Mouse (Mus musculus): ENCODE results near the gene Olfr721-ps1. TPM values are rescaled to one million over a fixed set of nuclear protein-coding genes. Genes with fewer than 3 reads are reported as not detected.

Gene Olfr721-ps1
- not detected in 2 replicates for polyA plus RNA-seq (2012; ENCODE audit: insufficient read depth, low replicate concordance)

- Histone ChIP-seq H3K27me3 (replicated peaks) (no peaks in the 10 kb centered on the region), H3K4me1 (no peaks in the 10 kb centered on the region), H3K9me3 (no peaks in the 10 kb centered on the region), H3K4me3 (replicated peaks) (no peak within 1 kb of the TSS), H3K36me3 (replicated peaks; ENCODE audit: low read length) (no peaks in the 10 kb centered on the region)
- no peak for TF ChIP-seq FLI1 (IDR thresholded peaks at IDR 0.05; ENCODE audit: low read length)
- TF ChIP-seq GATA1 (IDR thresholded peaks at IDR 0.05; ENCODE audit: borderline replicate concordance, low read length): no peak
Observed at GRCm38 (mm10) chr14:14400998-14401397, at the start of gene Olfr721-ps1. Olfr721-ps1 (plus strand) TSS chr14:14401298.

GRCm38 (mm10) chr14:14351721-14352590 is 49.1 kb upstream of the Olfr721-ps1 start:
- no peaks in the 10 kb centered on the region for H3K27me3 ChIP-seq (replicated peaks)
- no peak for TF ChIP-seq FLI1 (IDR thresholded peaks at IDR 0.05; ENCODE audit: low read length)
- no peak for TF ChIP-seq GATA1 (IDR thresholded peaks at IDR 0.05; ENCODE audit: borderline replicate concordance, low read length)
- H3K4me3 ChIP-seq (replicated peaks): peak overlapping the region; percentile 71
- peaks cover 39% of the 10 kb centered on the region for H3K36me3 ChIP-seq (replicated peaks; ENCODE audit: low read length)
- peaks cover 9% of the 10 kb centered on the region; the same call in 1 of the 2 replicates for H3K4me1 ChIP-seq
- peaks cover 79% of the 10 kb centered on the region for H3K9me3 ChIP-seq

GRCm38 (mm10) chr14:14352606-14353005 is 48.5 kb upstream of the Olfr721-ps1 start:
- no peak for TF ChIP-seq GATA1 (IDR thresholded peaks at IDR 0.05; ENCODE audit: borderline replicate concordance, low read length)
- TF ChIP-seq FLI1 (IDR thresholded peaks at IDR 0.05; ENCODE audit: low read length): no peak
- Histone ChIP-seq H3K4me3 (replicated peaks) (no peak overlapping the region), H3K27me3 (replicated peaks) (no peaks in the 10 kb centered on the region), H3K4me1 (peaks cover 9% of the 10 kb centered on the region; the same call in 1 of the 2 replicates), H3K36me3 (replicated peaks; ENCODE audit: low read length) (peaks cover 39% of the 10 kb centered on the region), H3K9me3 (peaks cover 73% of the 10 kb centered on the region)

GRCm38 (mm10) chr14:14353081-14353732 is 47.9 kb upstream of the Olfr721-ps1 start:
- no peaks in the 10 kb centered on the region for H3K27me3 ChIP-seq (replicated peaks)
- H3K4me3 ChIP-seq (replicated peaks): no peak overlapping the region
- peaks cover 67% of the 10 kb centered on the region for H3K9me3 ChIP-seq
- H3K36me3 ChIP-seq (replicated peaks; ENCODE audit: low read length): peaks cover 33% of the 10 kb centered on the region
- TF ChIP-seq FLI1 (IDR thresholded peaks at IDR 0.05; ENCODE audit: low read length): no peak
- TF ChIP-seq GATA1 (IDR thresholded peaks at IDR 0.05; ENCODE audit: borderline replicate concordance, low read length): no peak
- H3K4me1 ChIP-seq: peaks cover 9% of the 10 kb centered on the region; the same call in 1 of the 2 replicates

- Histone ChIP-seq H3K4me3 (replicated peaks) (peak overlapping the region; percentile 57), H3K4me1 (peaks cover 9% of the 10 kb centered on the region; the same call in 1 of the 2 replicates), H3K9me3 (peaks cover 60% of the 10 kb centered on the region), H3K36me3 (replicated peaks; ENCODE audit: low read length) (peaks cover 29% of the 10 kb centered on the region), H3K27me3 (replicated peaks) (no peaks in the 10 kb centered on the region)
- TF ChIP-seq FLI1 (IDR thresholded peaks at IDR 0.05; ENCODE audit: low read length) (no peak), GATA1 (IDR thresholded peaks at IDR 0.05; ENCODE audit: borderline replicate concordance, low read length) (no peak)
Observed at GRCm38 (mm10) chr14:14353740-14354510, 47.2 kb upstream of the Olfr721-ps1 start.

GRCm38 (mm10) chr14:14354511-14355359 is 46.4 kb upstream of the Olfr721-ps1 start:
- H3K4me1 ChIP-seq: peaks cover 9% of the 10 kb centered on the region; the same call in 1 of the 2 replicates
- H3K27me3 ChIP-seq (replicated peaks): no peaks in the 10 kb centered on the region
- no peak for TF ChIP-seq GATA1 (IDR thresholded peaks at IDR 0.05; ENCODE audit: borderline replicate concordance, low read length)
- TF ChIP-seq FLI1 (IDR thresholded peaks at IDR 0.05; ENCODE audit: low read length): no peak
- H3K36me3 ChIP-seq (replicated peaks; ENCODE audit: low read length): peaks cover 21% of the 10 kb centered on the region
- peak overlapping the region; percentile 35 for H3K4me3 ChIP-seq (replicated peaks)
- peaks cover 52% of the 10 kb centered on the region for H3K9me3 ChIP-seq

GRCm38 (mm10) chr14:14355360-14355646 is 45.8 kb upstream of the Olfr721-ps1 start:
- no peak for TF ChIP-seq FLI1 (IDR thresholded peaks at IDR 0.05; ENCODE audit: low read length)
- TF ChIP-seq GATA1 (IDR thresholded peaks at IDR 0.05; ENCODE audit: borderline replicate concordance, low read length): no peak
- Histone ChIP-seq H3K27me3 (replicated peaks) (no peaks in the 10 kb centered on the region), H3K4me3 (replicated peaks) (peak overlapping the region; percentile 21), H3K9me3 (peaks cover 46% of the 10 kb centered on the region), H3K4me1 (peaks cover 9% of the 10 kb centered on the region; the same call in 1 of the 2 replicates), H3K36me3 (replicated peaks; ENCODE audit: low read length) (peaks cover 15% of the 10 kb centered on the region)

GRCm38 (mm10) chr14:14395535-14395934 is 5.6 kb upstream of the Olfr721-ps1 start:
- H3K27me3 ChIP-seq (replicated peaks): no peaks in the 10 kb centered on the region
- H3K4me1 ChIP-seq: no peaks in the 10 kb centered on the region
- no peak for TF ChIP-seq FLI1 (IDR thresholded peaks at IDR 0.05; ENCODE audit: low read length)
- no peak for TF ChIP-seq GATA1 (IDR thresholded peaks at IDR 0.05; ENCODE audit: borderline replicate concordance, low read length)

More at GRCm38 (mm10) chr14:14395535-14395934, 5.6 kb upstream of the Olfr721-ps1 start:
- no peak overlapping the region for H3K4me3 ChIP-seq (replicated peaks)
- no peaks in the 10 kb centered on the region for H3K9me3 ChIP-seq
- H3K36me3 ChIP-seq (replicated peaks; ENCODE audit: low read length): no peaks in the 10 kb centered on the region

Measured in megakaryocyte, embryonic 14.5 days (primary cell).